Mouse (Mus musculus) hematopoietic stem cell, adult 5-6 weeks (primary cell): Measurements from ENCODE around the gene Lias. TPM values are rescaled to one million over a fixed set of nuclear protein-coding genes. Genes with fewer than 3 reads are reported as not detected.

Source experiments
- ATAC-seq, 2 experiments: fragments of 125-278 bp in 1 of 2; replicated peaks in 1 of 2; 2 replicates each; pipeline ENCODE4 v1.8.0; 2016 to 2017; ENCODE audit warnings: inconsistent platforms in 2 of 2, mild to moderate bottlenecking in 2 of 2, moderate number of reproducible peaks in 2 of 2, low read depth in 1 of 2, moderate TSS enrichment in 1 of 2; ENCODE audit not compliant: low FRiP score in 2 of 2, poor library complexity in 2 of 2, severe bottlenecking in 2 of 2, insufficient read depth in 1 of 2, low TSS enrichment in 1 of 2
- total RNA-seq: library from RNA; stranded (forward); fragments of 172-1452, 232-1000 nt; gene quantifications from 2 replicates; pipeline ENCODE4 v1.2.3, GENCODE M21; 2017

Gene Lias
- total RNA-seq, 1 experiment from 2014 or later: 59.2 TPM

- peak in 1 of 2 experiments; percentile 36; a peak in 1 of 4 replicates for ATAC-seq
Measured at GRCm38 (mm10) chr5:65415653-65416458, 24.6 kb downstream of the Lias start.

- ATAC-seq: no peak
Measured at GRCm38 (mm10) chr5:65419136-65419535, 27.8 kb downstream of the Lias start.

- ATAC-seq: no peak
Measured at GRCm38 (mm10) chr5:65420822-65421221, 29.5 kb downstream of the Lias start.

GRCm38 (mm10) chr5:65422803-65423202, 31.5 kb downstream of the Lias start:
- no peak for ATAC-seq

GRCm38 (mm10) chr5:65424215-65424614, 32.9 kb downstream of the Lias start:
- ATAC-seq: no peak

- no peak for ATAC-seq
Measured at GRCm38 (mm10) chr5:65425251-65425650, 34.0 kb downstream of the Lias start.

- no peak for ATAC-seq
Measured at GRCm38 (mm10) chr5:65428321-65428720, 37.0 kb downstream of the Lias start.

- ATAC-seq: no peak
Measured at GRCm38 (mm10) chr5:65429441-65429840, 38.1 kb downstream of the Lias start.

GRCm38 (mm10) chr5:65434471-65435362, 43.4 kb downstream of the Lias start:
- ATAC-seq: no peak

GRCm38 (mm10) chr5:65435363-65435805, 44.1 kb downstream of the Lias start:
- ATAC-seq: peak in 1 of 2 experiments; percentile 5; a peak in 1 of 4 replicates

- ATAC-seq: peak; percentile 96 to 98
Measured at GRCm38 (mm10) chr5:65435806-65436561, 44.7 kb downstream of the Lias start, which contains the start of gene Ugdh. Gene Ugdh, minus strand, starts transcription at chr5:65435949.

GRCm38 (mm10) chr5:65438041-65438440, 46.7 kb downstream of the Lias start:
- no peak for ATAC-seq

- ATAC-seq: no peak
Measured at GRCm38 (mm10) chr5:65444981-65445380, 53.7 kb downstream of the Lias start.

- ATAC-seq: no peak
Measured at GRCm38 (mm10) chr5:65446756-65447155, 55.5 kb downstream of the Lias start.

- ATAC-seq: no peak
Measured at GRCm38 (mm10) chr5:65447826-65448225, 56.5 kb downstream of the Lias start.

GRCm38 (mm10) chr5:65448941-65449340, 57.6 kb downstream of the Lias start:
- ATAC-seq: no peak

- ATAC-seq: no peak
Measured at GRCm38 (mm10) chr5:65454771-65455170, 63.5 kb downstream of the Lias start.
